28 mouse cellular contexts compared by ENCODE assay signal in genomic region chr19:53092251-53092650, GRCm38 (mm10). TPM values are rescaled to one million over a fixed set of nuclear protein-coding genes. Genes with fewer than 3 reads are reported as not detected.
A peak's percentile ranks its signal among the peaks of the same experiment; 100 is the strongest.
DNase-seq lines count a peak whose midpoint lies in the region; ATAC-seq and TF ChIP-seq lines count a peak whose summit lies in the region.
"Had no signal": no experiment of that assay in that cellular context is flagged by ENCODE, and none has a peak within 500 bp of the region (broad histone marks: within the 10 kb centered on the region; RNA-seq: fewer than 3 reads in every experiment).

No protein-coding gene starts in this region.

- POLR2A ChIA-PET in Patski (lab: Charles Lee): interaction anchor here (0.7 kb wide), 1 partner anchor 25 kb away, joined by 4 read pairs; no protein-coding TSS in a partner anchor

- H3K36me3 ChIP-seq in heart, embryonic 10.5 days: no peaks in the 10 kb centered on the region
- no peaks in the 10 kb centered on the region for H3K36me3 ChIP-seq in midbrain, embryonic 12.5 days
- no peaks in the 10 kb centered on the region for H3K36me3 ChIP-seq in midbrain, embryonic 13.5 days
- H3K36me3 ChIP-seq: embryonic facial prominence, embryonic 15.5 days; forebrain, embryonic 15.5 days; hindbrain, embryonic 15.5 days; limb, embryonic 15.5 days; neural tube, embryonic 13.5 days had no signal

- peaks cover 34% of the 10 kb centered on the region for H3K4me1 ChIP-seq in heart, embryonic 10.5 days
- peaks cover 11% of the 10 kb centered on the region for H3K4me1 ChIP-seq in midbrain, embryonic 12.5 days
- peaks cover 13% of the 10 kb centered on the region for H3K4me1 ChIP-seq in midbrain, embryonic 13.5 days (replicated peaks)

- 0 out of 2 replicates have a peak, but pooled peaks have one; percentile 12 for ATAC-seq in midbrain, embryonic 12.5 days (ENCODE audit: low FRiP score, low read depth)
- no peak for ATAC-seq in midbrain, embryonic 13.5 days
- peak; percentile 21 for ATAC-seq in Patski
- ATAC-seq: forebrain, embryonic 15.5 days had no signal

- H3K27ac ChIP-seq in heart, embryonic 10.5 days: 0 out of 2 replicates have a peak overlapping the region, but pooled peaks have one; percentile 11
- no peak overlapping the region for H3K27ac ChIP-seq in midbrain, embryonic 12.5 days (replicated peaks)
- H3K27ac ChIP-seq in midbrain, embryonic 13.5 days: no peak overlapping the region
- H3K27ac ChIP-seq: embryonic facial prominence, embryonic 15.5 days; forebrain, embryonic 15.5 days; heart, adult 2 months; hindbrain, embryonic 15.5 days; limb, embryonic 15.5 days; liver, embryonic 14.5 days; neural tube, embryonic 13.5 days had no signal

- H3K4me3 ChIP-seq in heart, embryonic 10.5 days: no peak overlapping the region
- H3K4me3 ChIP-seq in midbrain, embryonic 12.5 days: no peak overlapping the region
- no peak overlapping the region for H3K4me3 ChIP-seq in midbrain, embryonic 13.5 days (replicated peaks)
- H3K4me3 ChIP-seq: embryonic facial prominence, embryonic 15.5 days; forebrain, embryonic 15.5 days; heart, adult 2 months; hindbrain, embryonic 15.5 days; limb, embryonic 15.5 days; neural tube, embryonic 13.5 days had no signal

- no peak overlapping the region for H3K9ac ChIP-seq in midbrain, embryonic 12.5 days (replicated peaks)
- H3K9ac ChIP-seq in midbrain, embryonic 13.5 days (replicated peaks): no peak overlapping the region
- H3K9ac ChIP-seq: embryonic facial prominence, embryonic 15.5 days; forebrain, embryonic 15.5 days; hindbrain, embryonic 15.5 days; limb, embryonic 15.5 days; liver, embryonic 14.5 days; lung, embryonic 14.5 days; neural tube, embryonic 13.5 days had no signal

- DNase-seq in heart, embryonic 10.5 days (ENCODE audit: low spot score): no peak
- no peak for DNase-seq in heart, postnatal 36 days
- no peak for DNase-seq in Patski (ENCODE audit: low read depth, low spot score)
- DNase-seq in thymus, postnatal 10 days (ENCODE audit: low spot score in 2 of 2): no peak
- DNase-seq in layer of hippocampus, postnatal 36 days: no peak
- DNase-seq: adrenal gland, adult 8-10 months; B cell, adult 2 months; cerebellum, adult 18-20 months; cerebellum, postnatal 14 days; gastrocnemius, postnatal 14 days; heart, adult 2 months; layer of hippocampus, adult 9-11 months; left cerebral cortex, postnatal 4 days; lung, embryonic 14.5 days; midbrain, embryonic 14.5 days; retina, postnatal 1 day; right cerebral cortex, postnatal 25 days; spleen, adult 18-20 months; thymus, postnatal 14 days had no signal

- H3K4me2 ChIP-seq in midbrain, embryonic 12.5 days (replicated peaks): no peak overlapping the region
- H3K4me2 ChIP-seq in midbrain, embryonic 13.5 days (replicated peaks): no peak overlapping the region
- H3K4me2 ChIP-seq: embryonic facial prominence, embryonic 15.5 days; forebrain, embryonic 15.5 days; hindbrain, embryonic 15.5 days; limb, embryonic 15.5 days; lung, embryonic 14.5 days; neural tube, embryonic 13.5 days had no signal

- in situ Hi-C loops in Patski (cut with MboI; ENCODE audit: low pct_unique_long_range_greater_than_20kb): no loop called here

- H3K27me3 ChIP-seq in heart, embryonic 10.5 days (ENCODE audit: insufficient read depth, poor library complexity, severe bottlenecking): no peaks in the 10 kb centered on the region
- H3K27me3 ChIP-seq in midbrain, embryonic 12.5 days: no peaks in the 10 kb centered on the region
- H3K27me3 ChIP-seq in midbrain, embryonic 13.5 days: no peaks in the 10 kb centered on the region; the same call in 1 of the 2 replicates
- H3K27me3 ChIP-seq in Patski: peaks cover 12% of the 10 kb centered on the region
- H3K27me3 ChIP-seq: CH12.LX; embryonic facial prominence, embryonic 15.5 days; forebrain, embryonic 15.5 days; hindbrain, embryonic 15.5 days; limb, embryonic 15.5 days; neural tube, embryonic 13.5 days had no signal

- CTCF ChIA-PET in Patski (lab: Charles Lee): interaction anchor here (1.4 to 1.5 kb wide), 2 partner anchors 9 to 46 kb away, joined by 3 to 4 read pairs; no protein-coding TSS in a partner anchor

- no peak for TF ChIP-seq CTCF in Patski (IDR thresholded peaks at IDR 0.05)

- intact Hi-C loops in heart, postnatal 36 days (cut with DNase I): no loop called here

- 82% methylated on average over 6 of the region's 6 CpGs for WGBS in heart, embryonic 10.5 days
- WGBS in midbrain, embryonic 12.5 days: 65% methylated on average over 6 of the region's 6 CpGs
- WGBS in midbrain, embryonic 13.5 days: 56% methylated on average over 6 of the region's 6 CpGs

- H3K9me3 ChIP-seq in heart, embryonic 10.5 days: no peaks in the 10 kb centered on the region
- 0 out of 2 replicates have a peak, but pooled peaks cover 4% of the 10 kb centered on the region for H3K9me3 ChIP-seq in midbrain, embryonic 12.5 days
- no peaks in the 10 kb centered on the region for H3K9me3 ChIP-seq in midbrain, embryonic 13.5 days
- H3K9me3 ChIP-seq: embryonic facial prominence, embryonic 15.5 days; forebrain, embryonic 15.5 days; hindbrain, embryonic 15.5 days; limb, embryonic 15.5 days; neural tube, embryonic 13.5 days had no signal

RNA-seq across cellular contexts. Expression of gene Add3, which starts 48.0 kb away (rescaled TPM):
- polyA plus RNA-seq in heart, embryonic 10.5 days (2016; fragmentation: Nextera tagmentation; extraction: Ambion mirVana): 128 and 173 TPM in 2 replicates
- 10 to 100 TPM; 45.2 to 48.6 TPM for total RNA-seq in heart, postnatal 36 days (2021)
- polyA plus RNA-seq in midbrain, embryonic 12.5 days (2016; fragmentation: Nextera tagmentation; extraction: Ambion mirVana): 45.6 and 47.5 TPM in 2 replicates
- 25.1 and 27.1 TPM in 2 replicates for polyA plus RNA-seq in midbrain, embryonic 13.5 days (2015; fragmentation: Nextera tagmentation; extraction: Ambion mirVana)
- 38.4 TPM for polyA plus RNA-seq in Patski (2021)
- 100 to 1,000 TPM; 124 TPM for total RNA-seq in layer of hippocampus, postnatal 36 days (2021)

RNA-seq across cellular contexts. Expression of gene Xpnpep1, which starts 52.2 kb away (rescaled TPM):
- 193 and 211 TPM in 2 replicates for polyA plus RNA-seq in heart, embryonic 10.5 days (2016; fragmentation: Nextera tagmentation; extraction: Ambion mirVana)
- total RNA-seq in heart, postnatal 36 days (2021): 10 to 100 TPM; 79.1 to 85.7 TPM
- 137 and 139 TPM in 2 replicates for polyA plus RNA-seq in midbrain, embryonic 12.5 days (2016; fragmentation: Nextera tagmentation; extraction: Ambion mirVana)
- polyA plus RNA-seq in midbrain, embryonic 13.5 days (2015; fragmentation: Nextera tagmentation; extraction: Ambion mirVana): 121 and 129 TPM in 2 replicates
- polyA plus RNA-seq in Patski (2021): 193 TPM
- total RNA-seq in layer of hippocampus, postnatal 36 days (2021): 10 to 100 TPM; 87.6 to 88.9 TPM
